In genomic region chr6:70824987-70825337, GRCm38 (mm10) we compare ENCODE assay signal across 8 mouse cellular contexts. TPM values are rescaled to one million over a fixed set of nuclear protein-coding genes. Genes with fewer than 3 reads are reported as not detected.
DNase-seq lines count a peak whose midpoint lies in the region; ATAC-seq and TF ChIP-seq lines count a peak whose summit lies in the region.

No protein-coding gene starts in this region.

- H3K27ac ChIP-seq in neural tube, embryonic 11.5 days (ENCODE audit: low read depth, low read length) = no peak overlapping the region
- H3K27ac ChIP-seq in forebrain, embryonic 14.5 days (ENCODE audit: low read depth, low read length) = no peak overlapping the region
- H3K27ac ChIP-seq in liver, embryonic 16.5 days (ENCODE audit: low read length) = peak overlapping the region; percentile 68
- no peak overlapping the region for H3K27ac ChIP-seq in stomach, postnatal 0 days (replicated peaks)

- H3K4me3 ChIP-seq in neural tube, embryonic 11.5 days (ENCODE audit: low read depth, low read length) = peak overlapping the region; percentile 38
- peak overlapping the region; percentile 33; the same call in 1 of the 2 replicates for H3K4me3 ChIP-seq in forebrain, embryonic 14.5 days (ENCODE audit: low read depth, low read length)
- H3K4me3 ChIP-seq in liver, embryonic 16.5 days (ENCODE audit: low read depth, low read length) = peak overlapping the region; percentile 58
- peak overlapping the region; percentile 38; the same call in 1 of the 2 replicates for H3K4me3 ChIP-seq in stomach, postnatal 0 days (ENCODE audit: low read depth, low read length)

- H3K9me3 ChIP-seq in neural tube, embryonic 11.5 days (ENCODE audit: control insufficient read depth, low read length) = no peaks in the 10 kb centered on the region
- no peaks in the 10 kb centered on the region for H3K9me3 ChIP-seq in forebrain, embryonic 14.5 days (replicated peaks; ENCODE audit: control insufficient read depth, low read length)
- H3K9me3 ChIP-seq in liver, embryonic 16.5 days (replicated peaks; ENCODE audit: control insufficient read depth, low read length) = no peaks in the 10 kb centered on the region
- H3K9me3 ChIP-seq in stomach, postnatal 0 days (ENCODE audit: control insufficient read depth, low read length) = no peaks in the 10 kb centered on the region

- H3K4me2 ChIP-seq in neural tube, embryonic 11.5 days (ENCODE audit: low read depth) = peak overlapping the region; percentile 74
- peak overlapping the region; percentile 81 for H3K4me2 ChIP-seq in forebrain, embryonic 14.5 days (ENCODE audit: low read length)
- H3K4me2 ChIP-seq in liver, embryonic 16.5 days (ENCODE audit: low read depth, low read length) = peak overlapping the region; percentile 84
- H3K4me2 ChIP-seq in stomach, postnatal 0 days (replicated peaks; ENCODE audit: low read depth) = peak overlapping the region; percentile 68

- no peaks in the 10 kb centered on the region for H3K36me3 ChIP-seq in neural tube, embryonic 11.5 days (ENCODE audit: control insufficient read depth, insufficient read depth, low read length)
- H3K36me3 ChIP-seq in forebrain, embryonic 14.5 days (ENCODE audit: control insufficient read depth, insufficient read depth, low read length) = no peaks in the 10 kb centered on the region
- H3K36me3 ChIP-seq in liver, embryonic 16.5 days (ENCODE audit: control insufficient read depth, insufficient read depth) = no peaks in the 10 kb centered on the region
- H3K36me3 ChIP-seq in stomach, postnatal 0 days (ENCODE audit: control insufficient read depth, insufficient read depth, low read length) = no peaks in the 10 kb centered on the region

- 59% methylated on average over 4 of the region's 4 CpGs for WGBS in neural tube, embryonic 11.5 days
- 53% methylated on average over 4 of the region's 4 CpGs for WGBS in forebrain, embryonic 14.5 days
- WGBS in liver, embryonic 16.5 days (ENCODE audit: insufficient replicate concordance) = 21% methylated on average over 4 of the region's 4 CpGs
- WGBS in stomach, postnatal 0 days = 27% methylated on average over 4 of the region's 4 CpGs

- 0 out of 2 replicates have a peak, but pooled peaks cover 3% of the 10 kb centered on the region for H3K4me1 ChIP-seq in neural tube, embryonic 11.5 days (ENCODE audit: control insufficient read depth, insufficient read depth, low read length)
- H3K4me1 ChIP-seq in forebrain, embryonic 14.5 days (ENCODE audit: control insufficient read depth, insufficient read depth, low read length) = no peaks in the 10 kb centered on the region
- H3K4me1 ChIP-seq in liver, embryonic 16.5 days (ENCODE audit: control insufficient read depth, low read depth, low read length) = peaks cover 19% of the 10 kb centered on the region
- H3K4me1 ChIP-seq in stomach, postnatal 0 days (replicated peaks; ENCODE audit: control insufficient read depth, insufficient read depth) = peaks cover 4% of the 10 kb centered on the region; the same call in 1 of the 2 replicates

- DNase-seq in neural tube, embryonic 11.5 days (ENCODE audit: low spot score) = no peak
- no peak for DNase-seq in neural tube, embryonic 10.5 days (ENCODE audit: extremely low spot score, low spot score)
- DNase-seq in forebrain, embryonic 14.5 days (ENCODE audit: low spot score) = no peak
- DNase-seq in stomach, postnatal 0 days (ENCODE audit: low spot score) = no peak
- no peak for DNase-seq in left cerebral cortex, adult 11 months (ENCODE audit: low spot score)
- no peak for DNase-seq in embryo, embryonic 10 days (ENCODE audit: low spot score)
- DNase-seq in cerebellum, postnatal 36 days = no peak

- TF ChIP-seq CTCF in stomach, postnatal 0 days (IDR thresholded peaks at IDR 0.05; ENCODE audit: low read depth) = no peak

- H3K27me3 ChIP-seq in neural tube, embryonic 11.5 days (ENCODE audit: control insufficient read depth, insufficient read depth, low read length) = no peaks in the 10 kb centered on the region
- no peaks in the 10 kb centered on the region for H3K27me3 ChIP-seq in forebrain, embryonic 14.5 days (replicated peaks; ENCODE audit: control insufficient read depth, insufficient read depth, low read length)
- H3K27me3 ChIP-seq in liver, embryonic 16.5 days (ENCODE audit: control insufficient read depth, insufficient read depth, low read depth, low read length) = no peaks in the 10 kb centered on the region
- H3K27me3 ChIP-seq in stomach, postnatal 0 days (ENCODE audit: control insufficient read depth, insufficient read depth, low read length) = no peaks in the 10 kb centered on the region

- no peak for TF ChIP-seq EP300 in stomach, postnatal 0 days (optimal IDR thresholded peaks at IDR 0.05)

- H3K9ac ChIP-seq in neural tube, embryonic 11.5 days (ENCODE audit: low read length) = peak overlapping the region; percentile 44; the same call in 1 of the 2 replicates
- H3K9ac ChIP-seq in forebrain, embryonic 14.5 days (ENCODE audit: low read length) = no peak overlapping the region
- peak overlapping the region; percentile 61 for H3K9ac ChIP-seq in liver, embryonic 16.5 days (ENCODE audit: low read depth, low read length)
- H3K9ac ChIP-seq in stomach, postnatal 0 days (ENCODE audit: low read length) = no peak overlapping the region

- 0 out of 2 replicates have a peak, but pooled peaks have one; percentile 18 for ATAC-seq in neural tube, embryonic 11.5 days (ENCODE audit: insufficient read depth, low FRiP score, low TSS enrichment)
- ATAC-seq in forebrain, embryonic 14.5 days = peak; percentile 27; the same call in 1 of the 2 replicates
- ATAC-seq in liver, embryonic 16.5 days (ENCODE audit: low read depth) = no peak
- ATAC-seq in stomach, postnatal 0 days (ENCODE audit: low FRiP score, low TSS enrichment) = no peak

RNA-seq across cellular contexts. Expression of gene Eif2ak3, which starts 19.4 kb away (rescaled TPM):
- 10.7 and 10.9 TPM in 2 replicates for polyA plus RNA-seq in neural tube, embryonic 11.5 days (2014; fragmentation: Nextera tagmentation; extraction: Ambion mirVana)
- polyA plus RNA-seq in forebrain, embryonic 14.5 days (2014; fragmentation: Nextera tagmentation; extraction: Ambion mirVana) = 9.4 and 10.7 TPM in 2 replicates
- polyA plus RNA-seq in liver, embryonic 16.5 days (2015; fragmentation: Nextera tagmentation; extraction: Ambion mirVana) = 4.1 and 4.8 TPM in 2 replicates
- 6.7 and 7.6 TPM in 2 replicates for polyA plus RNA-seq in stomach, postnatal 0 days (2015; fragmentation: Nextera tagmentation; extraction: Ambion mirVana)

RNA-seq across cellular contexts. Expression of gene Rpia, which starts 32.9 kb away (rescaled TPM):
- polyA plus RNA-seq in neural tube, embryonic 11.5 days (2014; fragmentation: Nextera tagmentation; extraction: Ambion mirVana) = 1.8 and 1.9 TPM in 2 replicates
- 2.5 and 2.6 TPM in 2 replicates for polyA plus RNA-seq in forebrain, embryonic 14.5 days (2014; fragmentation: Nextera tagmentation; extraction: Ambion mirVana)
- 2.0 and 2.3 TPM in 2 replicates for polyA plus RNA-seq in liver, embryonic 16.5 days (2015; fragmentation: Nextera tagmentation; extraction: Ambion mirVana)
- polyA plus RNA-seq in stomach, postnatal 0 days (2015; fragmentation: Nextera tagmentation; extraction: Ambion mirVana) = 2.4 and 2.6 TPM in 2 replicates

Comparison
In these comparisons a context has a peak if more than half of its experiments do, and no peak if none do; other contexts are left out.
1. ATAC-seq: peak in neural tube, embryonic 11.5 days (single experiment) and forebrain, embryonic 14.5 days (single experiment); none in liver, embryonic 16.5 days (single experiment) and stomach, postnatal 0 days (single experiment).
2. H3K9ac ChIP-seq: peak in neural tube, embryonic 11.5 days (single experiment) and liver, embryonic 16.5 days (single experiment); none in forebrain, embryonic 14.5 days (single experiment) and stomach, postnatal 0 days (single experiment).
3. Peak in every context shown above with its lines, with median percentiles within 50 percentile points of each other: H3K4me2 ChIP-seq and H3K4me3 ChIP-seq.